Mouse (Mus musculus): ENCODE results near the gene Ncoa1.
"Not testable (repeated sequence)": the region's sequence is repeated elsewhere in the genome, so short reads cannot be mapped to it uniquely, and the experiment has no call there.

Ncoa1 gene

DNA sequence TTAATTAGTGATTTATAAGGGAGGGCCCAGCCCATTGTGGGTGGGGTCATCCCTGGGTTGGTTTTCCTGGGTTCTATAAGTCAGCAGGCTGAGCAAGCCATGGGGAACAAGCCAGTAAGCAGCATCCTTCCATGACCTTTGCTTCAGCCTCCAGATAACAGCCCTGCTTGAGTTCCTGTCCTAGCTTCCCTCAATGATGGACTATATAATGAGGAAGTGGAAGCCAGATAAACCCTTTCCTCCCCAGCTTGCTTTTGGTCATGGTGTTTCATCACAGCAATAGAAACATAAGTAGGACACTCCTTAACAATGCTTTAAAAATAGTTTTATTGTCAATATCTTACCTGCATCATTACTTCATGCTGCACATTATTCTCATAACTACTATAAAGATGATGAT is 163.2 kb downstream of the Ncoa1 start:
- no peak for DNase-seq (ENCODE audit: inconsistent ontology term)

GRCm38 (mm10) chr12:4306712-4307313 is 170.2 kb downstream of the Ncoa1 start:
- peak; percentile 48 for DNase-seq (ENCODE audit: inconsistent ontology term)

DNA sequence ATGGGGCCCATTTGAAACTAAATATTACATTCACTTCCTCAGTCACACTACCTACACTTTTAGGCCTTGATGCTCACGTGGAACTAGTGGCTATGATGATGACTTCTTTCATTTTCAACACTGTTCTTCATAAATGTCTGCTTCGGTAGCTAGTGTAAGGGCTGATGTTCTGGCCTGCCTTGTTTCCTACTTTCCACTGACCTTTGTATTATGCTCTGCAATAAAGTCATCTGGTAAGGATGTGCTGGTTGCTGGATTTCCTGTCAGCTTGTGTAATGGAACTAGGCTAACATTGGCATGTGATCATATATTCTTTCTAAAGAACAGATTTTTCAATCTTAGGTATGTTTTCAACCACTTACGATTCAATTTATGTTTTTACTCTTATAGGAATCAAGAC is 177.7 kb downstream of the Ncoa1 start:
- no peak for DNase-seq (ENCODE audit: inconsistent ontology term)

DNA sequence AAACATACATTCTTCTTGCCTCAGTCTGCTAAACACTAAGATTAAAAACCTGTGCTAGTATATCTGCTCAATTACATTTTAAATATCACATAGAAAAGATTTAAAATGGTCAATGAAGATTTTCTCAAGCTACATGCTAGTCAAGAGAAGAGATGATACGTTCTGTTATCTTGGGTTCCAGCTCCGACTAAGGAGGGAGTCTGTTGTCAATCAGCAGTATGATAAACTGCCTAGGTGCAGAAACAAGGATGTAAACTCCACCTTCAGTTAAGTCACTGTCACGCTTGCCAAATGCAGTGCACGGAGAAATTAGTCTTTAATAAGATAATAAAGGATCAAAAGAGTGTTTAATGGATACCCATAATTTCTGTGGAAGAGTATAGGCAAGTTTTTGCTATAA is 178.4 kb downstream of the Ncoa1 start:
- no peak for DNase-seq (ENCODE audit: inconsistent ontology term)

GRCm38 (mm10) chr12:4295881-4296280 is 181.1 kb downstream of the Ncoa1 start:
- no peak for DNase-seq (ENCODE audit: inconsistent ontology term)

GRCm38 (mm10) chr12:4295281-4295680 is 181.7 kb downstream of the Ncoa1 start:
- no peak for DNase-seq (ENCODE audit: inconsistent ontology term)

- no peak for DNase-seq (ENCODE audit: inconsistent ontology term)
Observed at GRCm38 (mm10) chr12:4293813-4294212, 183.2 kb downstream of the Ncoa1 start.

DNA sequence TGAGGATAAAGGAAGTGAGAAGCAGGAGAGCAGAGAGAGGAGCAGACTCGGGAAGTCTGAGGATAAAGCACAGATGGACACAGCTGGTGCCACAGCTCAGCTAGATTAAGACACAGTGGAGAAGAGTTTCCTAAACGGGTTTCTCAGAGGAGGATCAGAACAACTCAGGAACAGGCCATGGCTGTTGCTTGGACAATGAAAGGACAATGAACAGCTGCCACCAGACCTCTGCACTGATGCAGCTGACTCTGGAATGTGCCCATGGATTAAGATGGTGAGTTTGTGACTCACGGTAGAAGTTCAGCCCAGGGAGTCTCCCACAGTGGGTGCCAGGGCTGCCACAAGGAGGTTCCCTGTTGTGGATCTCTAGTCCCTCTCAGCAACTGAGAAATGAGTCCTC is 191.8 kb downstream of the Ncoa1 start:
- peak; percentile 51 for DNase-seq (ENCODE audit: inconsistent ontology term)

DNA sequence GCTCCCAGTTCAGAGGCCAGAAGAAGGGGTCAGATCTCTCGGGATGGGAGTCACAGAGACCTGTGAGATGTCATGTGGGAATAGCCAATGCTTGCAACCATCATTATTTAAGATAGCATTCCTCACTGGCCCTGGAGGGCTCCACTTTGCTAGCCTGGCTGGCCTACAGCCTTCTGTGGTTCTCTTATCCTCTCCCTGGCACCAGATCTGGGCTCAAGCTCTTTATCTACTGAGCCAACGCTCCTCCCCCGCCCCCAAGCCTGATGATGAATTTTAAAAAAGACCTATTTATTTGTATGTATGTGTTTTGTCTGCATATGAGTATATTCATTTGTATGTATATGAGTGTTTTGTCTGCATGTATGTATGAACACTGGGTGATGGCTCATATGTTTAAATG is 197.1 kb downstream of the Ncoa1 start:
- DNase-seq (ENCODE audit: inconsistent ontology term) = no peak

DNA sequence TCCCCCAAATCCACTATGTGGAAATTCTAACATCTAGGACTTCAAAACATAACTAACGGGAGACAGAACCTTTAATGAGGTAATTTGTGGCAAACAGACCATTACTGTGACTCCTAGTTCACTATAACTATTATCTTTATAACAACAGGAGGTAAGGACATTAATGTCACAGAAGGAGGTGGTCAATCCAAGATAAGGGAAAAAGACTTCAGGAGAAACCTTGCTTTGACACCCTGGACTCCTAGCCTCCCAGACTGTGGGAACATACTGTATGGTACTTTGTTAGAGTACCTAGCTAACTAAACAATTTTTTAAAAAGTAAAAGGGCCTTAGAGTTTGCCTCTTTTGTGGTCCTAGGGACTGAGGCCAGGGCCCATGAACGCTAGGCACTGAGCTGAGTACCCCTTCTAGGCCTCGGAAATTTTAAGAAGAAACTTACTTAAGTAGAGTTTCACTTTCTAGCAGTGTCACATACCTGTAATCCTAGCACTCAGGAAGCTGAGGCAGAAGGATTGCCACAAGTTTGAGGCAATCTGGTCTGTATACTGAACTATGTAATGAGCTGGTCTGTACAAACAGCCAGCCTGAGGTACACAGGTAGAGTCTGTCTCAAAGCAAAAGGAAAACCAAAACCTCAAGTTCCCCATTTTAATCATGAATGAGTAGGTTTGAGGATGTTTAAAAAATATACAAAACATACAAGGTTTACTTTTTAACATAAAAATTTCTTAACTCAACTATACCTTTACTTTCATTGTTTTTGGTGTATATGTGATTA is 197.8 kb downstream of the Ncoa1 start:
- no peak for DNase-seq (ENCODE audit: inconsistent ontology term)

GRCm38 (mm10) chr12:4271078-4271477 is 205.9 kb downstream of the Ncoa1 start:
- DNase-seq (ENCODE audit: inconsistent ontology term) = no peak

DNA sequence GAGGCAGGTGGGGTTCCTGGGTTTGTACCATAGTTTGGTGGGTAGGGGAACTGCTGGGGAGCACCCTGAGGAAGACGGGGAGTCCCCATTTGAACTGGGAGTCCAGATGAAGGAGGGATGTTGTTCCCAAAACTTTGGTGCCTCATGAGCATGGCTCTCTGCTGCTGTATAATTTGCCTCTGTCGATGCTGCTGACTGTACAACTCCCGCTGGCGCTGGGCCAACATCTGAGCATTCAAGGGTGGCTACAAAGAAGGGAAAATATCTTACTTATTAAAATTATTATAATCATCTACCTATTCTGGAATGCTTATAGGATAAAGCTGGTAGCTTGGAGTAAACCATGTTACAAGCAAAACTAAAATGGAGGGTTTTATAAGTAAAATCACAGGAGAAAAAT is 209.2 kb downstream of the Ncoa1 start:
- no peak for DNase-seq (ENCODE audit: inconsistent ontology term)

DNA sequence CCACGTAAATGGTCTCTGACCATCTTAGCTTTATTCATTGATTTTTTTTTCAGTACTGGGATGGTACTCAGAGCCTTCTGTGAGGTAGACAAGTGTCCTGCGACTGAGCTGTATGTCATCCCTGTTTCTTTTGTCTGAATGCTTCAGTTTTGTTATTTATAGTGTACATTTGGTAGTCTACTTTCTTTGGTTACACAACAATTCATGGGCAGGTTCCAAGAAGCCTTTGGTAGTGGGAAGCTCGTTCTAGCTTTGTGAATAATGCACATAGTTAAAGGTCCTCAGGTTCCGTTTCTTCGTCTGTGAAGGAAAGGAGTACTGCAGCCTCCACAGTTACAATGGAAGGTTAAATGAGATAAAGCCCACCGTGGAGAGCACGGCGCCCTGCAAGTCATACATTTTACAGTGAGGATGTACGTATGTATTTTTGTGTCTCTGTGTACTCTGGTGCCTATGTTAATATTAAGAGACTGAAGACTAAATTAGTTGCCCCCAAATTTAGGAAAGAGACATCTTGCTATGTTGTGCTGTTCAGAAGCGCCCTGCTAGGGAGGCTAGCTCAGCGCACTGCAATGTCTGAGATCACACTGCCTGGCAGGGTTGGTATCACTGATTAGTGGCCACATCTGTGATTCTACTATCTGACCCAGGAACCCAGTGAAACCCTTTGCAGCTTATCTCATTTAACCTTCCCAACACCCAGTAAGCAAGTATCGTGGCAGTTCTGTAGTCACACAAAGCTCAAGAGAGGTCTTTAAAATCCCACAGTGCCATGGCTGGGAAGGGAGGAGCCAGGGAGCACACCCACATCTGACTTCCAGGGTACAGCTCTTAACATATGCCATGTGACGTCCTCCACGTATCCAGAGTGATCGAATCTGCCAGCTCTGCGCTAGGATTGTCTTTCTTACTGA is 224.0 kb downstream of the Ncoa1 start:
- DNase-seq (ENCODE audit: inconsistent ontology term) = no peak

DNA sequence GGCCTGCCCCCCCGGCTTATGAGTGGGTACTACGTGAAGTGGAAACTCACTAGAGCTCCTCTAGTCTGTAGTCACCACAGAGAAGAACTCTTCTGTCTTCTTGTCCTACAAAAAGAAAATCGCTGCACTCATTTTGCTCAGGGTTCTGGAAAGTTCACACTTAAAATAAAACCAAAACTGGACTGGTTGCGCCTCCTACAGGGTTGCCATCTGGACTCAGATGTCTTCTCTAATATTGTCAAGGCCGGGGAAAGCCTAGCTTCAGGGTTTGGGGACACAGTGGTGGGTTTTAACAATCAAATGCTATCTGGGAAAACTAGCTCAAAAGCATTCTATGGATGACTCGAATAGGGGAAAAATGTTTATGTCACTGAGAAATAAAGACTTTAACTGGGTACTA is 227.2 kb downstream of the Ncoa1 start:
- no peak for DNase-seq (ENCODE audit: inconsistent ontology term)

DNA sequence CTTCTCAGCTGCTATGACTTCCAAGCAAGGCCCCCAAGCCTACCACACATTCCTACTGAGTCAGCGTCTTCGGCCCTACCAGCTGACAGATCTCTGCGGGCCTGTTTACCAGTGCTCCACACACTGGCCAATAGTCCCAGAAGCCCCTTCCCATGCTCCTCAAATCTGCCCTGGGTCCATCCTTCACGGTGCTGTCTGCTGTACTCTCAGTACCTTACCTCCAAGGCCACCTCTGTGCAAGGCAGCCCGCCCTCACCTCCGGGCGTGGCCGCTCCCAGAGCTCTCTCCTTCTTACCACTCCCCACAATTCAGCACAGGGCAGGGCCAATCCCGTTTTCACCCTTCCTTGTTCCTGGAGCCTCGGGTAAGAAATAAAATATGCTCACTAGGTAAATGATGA is 231.2 kb downstream of the Ncoa1 start:
- DNase-seq (ENCODE audit: inconsistent ontology term) = no peak

- no peak for DNase-seq (ENCODE audit: inconsistent ontology term)
Observed at GRCm38 (mm10) chr12:4243805-4244204, 233.2 kb downstream of the Ncoa1 start.

GRCm38 (mm10) chr12:4240281-4240680 is 236.7 kb downstream of the Ncoa1 start:
- DNase-seq (ENCODE audit: inconsistent ontology term) = not testable (repeated sequence)

GRCm38 (mm10) chr12:4237481-4237880 is 239.5 kb downstream of the Ncoa1 start:
- DNase-seq (ENCODE audit: inconsistent ontology term) = no peak

DNA sequence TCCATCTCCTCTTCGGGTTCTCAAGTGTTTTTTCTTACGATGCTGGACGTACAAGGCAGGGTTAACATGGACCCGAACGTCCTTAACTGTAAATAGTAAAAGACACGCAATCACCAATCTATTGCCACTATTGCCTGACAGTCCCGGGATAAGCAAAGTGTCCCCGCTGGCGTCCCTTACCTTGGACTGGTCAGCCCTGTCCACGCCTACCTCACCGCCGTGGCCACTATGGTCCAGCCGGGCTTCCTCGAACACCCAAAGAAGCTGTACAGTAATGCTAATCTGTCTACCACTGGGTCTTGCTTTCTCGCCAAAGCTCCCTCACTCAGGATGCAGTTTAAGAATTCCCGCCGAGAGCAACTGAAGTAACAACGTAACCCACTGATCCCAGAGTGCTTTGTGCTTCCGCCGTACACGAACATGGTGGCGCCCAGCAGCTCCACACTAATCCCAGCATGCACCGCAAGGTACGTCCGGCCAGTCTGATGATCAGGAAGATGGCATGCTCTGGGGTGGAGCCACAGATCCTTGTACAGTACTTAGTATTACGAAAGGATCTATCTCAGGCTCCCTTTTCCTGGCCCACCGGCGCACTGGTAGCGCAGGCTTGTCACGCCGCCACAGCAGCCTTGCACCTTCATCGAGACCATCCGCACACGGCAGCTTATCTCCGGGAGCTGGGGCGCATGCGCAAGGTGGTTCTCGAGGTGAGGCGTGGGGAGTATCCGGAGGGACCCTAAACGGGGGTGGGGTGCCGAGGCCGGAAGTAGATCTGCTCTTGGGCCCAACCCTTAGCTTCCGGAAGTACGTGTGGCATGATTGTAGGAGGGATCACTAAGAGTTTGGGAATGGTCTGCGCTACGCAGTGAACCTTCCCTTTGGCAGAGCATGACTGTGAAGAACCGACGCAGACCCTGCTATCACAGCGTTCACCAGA is 243.1 kb downstream of the Ncoa1 start, which contains the start of the genes Ptrhd1 and Cenpo:
Ptrhd1 (plus strand) TSS at position 456 of the 937 bp plus-strand sequence.
Cenpo (minus strand) TSS at position 723 of the 937 bp plus-strand sequence.
- peak; percentile 99 for DNase-seq (ENCODE audit: inconsistent ontology term)

DNA sequence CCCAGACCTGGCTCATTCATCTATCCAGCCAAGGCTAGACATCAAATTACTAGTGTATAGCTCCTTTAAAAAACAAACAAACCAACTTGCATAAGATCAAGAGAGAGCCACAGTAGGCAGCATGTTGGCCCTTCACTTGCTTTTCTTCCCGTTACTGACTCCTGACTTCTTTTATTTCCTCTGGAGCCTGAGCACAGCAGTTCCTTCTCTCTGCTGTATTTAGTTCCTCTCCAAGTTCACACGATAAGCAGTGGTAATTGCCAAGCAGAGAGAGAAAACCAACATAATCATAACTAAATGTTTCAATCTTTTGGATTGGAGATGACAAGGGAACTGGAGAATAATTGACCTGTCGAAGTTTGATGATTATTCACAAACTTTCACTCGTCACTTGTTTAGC is 244.2 kb downstream of the Ncoa1 start:
- no peak for DNase-seq (ENCODE audit: inconsistent ontology term)

- no peak for DNase-seq (ENCODE audit: inconsistent ontology term)
Observed at GRCm38 (mm10) chr12:4230156-4230555, 246.8 kb downstream of the Ncoa1 start.

Measured in Muller cell, postnatal 12 days (primary cell).